Mouse (Mus musculus): ENCODE results near the gene Tmem177.

Tmem177 gene

DNA sequence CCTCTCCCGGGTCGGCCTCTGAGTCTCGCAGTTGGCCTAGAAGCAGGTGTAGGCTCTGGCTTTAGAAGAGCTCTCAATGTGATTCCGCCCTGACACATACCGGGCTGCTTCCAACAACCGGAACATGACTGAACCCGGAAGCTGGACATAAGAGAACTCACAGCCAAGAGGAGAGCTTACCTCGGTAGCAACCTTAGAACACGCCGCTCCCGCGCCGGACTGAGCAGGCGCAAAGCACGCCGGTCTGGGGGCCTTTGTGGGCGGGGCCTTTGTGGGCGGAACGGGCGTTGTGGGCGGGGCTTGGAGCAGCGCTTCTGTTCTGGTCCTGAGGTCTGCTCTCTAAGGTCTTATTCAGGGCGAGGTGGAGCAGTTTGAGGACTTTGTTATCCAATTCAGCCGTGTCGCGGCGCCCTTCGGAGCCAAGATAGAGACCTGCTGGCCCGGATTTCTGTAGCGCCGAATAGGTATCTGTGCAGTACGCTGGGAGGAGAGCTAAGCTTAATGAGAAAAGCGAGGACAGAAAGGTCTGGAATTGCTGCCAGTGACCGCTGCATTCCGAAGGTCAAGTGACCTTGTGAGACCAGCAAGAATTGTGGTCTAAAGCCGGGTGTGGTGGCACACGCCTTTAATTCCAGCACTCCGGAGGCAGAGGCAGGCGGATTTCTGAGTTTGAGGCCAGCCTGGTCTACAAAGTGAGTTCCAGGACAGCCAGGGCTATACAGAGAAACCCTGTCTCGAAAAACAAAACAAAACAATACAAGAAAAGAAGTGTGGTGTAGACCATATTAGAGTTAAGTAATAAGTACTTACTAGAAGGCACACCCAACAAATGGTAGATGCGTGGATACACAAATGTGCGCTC, at the start of gene Tmem177:
Tmem177 (minus strand) TSS at position 256 of the 862 bp plus-strand sequence.
- DNase-seq: peak; percentile 96 to 97

DNA sequence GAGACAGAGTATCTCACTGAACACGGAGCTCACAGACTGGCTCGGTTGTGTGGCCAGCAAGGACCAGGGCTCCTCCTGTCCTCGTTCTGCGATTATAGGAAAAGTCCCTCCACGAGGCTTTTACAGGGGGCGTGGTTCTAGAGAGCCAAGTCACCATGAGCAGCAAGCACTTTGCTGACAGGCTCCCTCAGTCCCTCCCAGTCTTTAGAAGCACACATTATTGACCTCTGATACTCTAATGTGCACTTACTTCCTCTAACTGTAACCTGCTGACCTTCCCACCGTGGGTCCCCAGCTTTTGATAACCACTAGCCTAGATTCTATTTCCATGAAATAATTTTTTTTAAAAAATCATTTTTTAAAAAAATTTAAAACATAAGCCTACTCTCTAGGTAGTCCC, 46.9 kb upstream of the Tmem177 start:
- DNase-seq: no peak

- no peak for DNase-seq
These were observed 46.5 kb upstream of the Tmem177 start for GRCm38 (mm10) chr1:119959464-119959863.

- peak; percentile 40 to 58 for DNase-seq
These were observed 44.8 kb upstream of the Tmem177 start for GRCm38 (mm10) chr1:119957716-119958222.

GRCm38 (mm10) chr1:119954680-119955079, 41.7 kb upstream of the Tmem177 start:
- DNase-seq: no peak

GRCm38 (mm10) chr1:119953456-119953855, 40.4 kb upstream of the Tmem177 start:
- DNase-seq: no peak

- DNase-seq: no peak
These were observed 37.1 kb upstream of the Tmem177 start for GRCm38 (mm10) chr1:119950086-119950485.

DNA sequence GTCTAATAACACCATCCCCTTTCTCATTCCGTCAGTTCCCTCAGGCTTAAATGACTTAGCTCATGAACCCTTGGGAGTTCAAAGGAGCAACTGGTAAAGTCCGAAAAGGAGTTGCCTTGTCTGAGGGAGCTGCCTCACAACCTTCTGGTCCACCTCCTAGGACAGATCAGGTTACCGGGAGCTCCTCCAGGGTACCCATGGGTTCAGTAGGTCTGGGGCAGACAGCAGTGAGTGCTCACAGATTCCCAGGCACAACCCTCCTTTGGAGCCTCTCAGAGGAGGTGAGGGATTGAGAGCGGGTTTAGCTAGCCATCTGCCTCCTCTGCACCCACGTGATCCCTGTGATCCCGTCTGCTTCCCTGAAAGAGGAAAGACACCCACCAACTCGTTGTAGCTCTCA, 23.9 kb upstream of the Tmem177 start:
- DNase-seq: no peak

- DNase-seq: peak in 1 of 2 experiments; percentile 23
These were observed 18.6 kb upstream of the Tmem177 start for GRCm38 (mm10) chr1:119931421-119932150.

DNA sequence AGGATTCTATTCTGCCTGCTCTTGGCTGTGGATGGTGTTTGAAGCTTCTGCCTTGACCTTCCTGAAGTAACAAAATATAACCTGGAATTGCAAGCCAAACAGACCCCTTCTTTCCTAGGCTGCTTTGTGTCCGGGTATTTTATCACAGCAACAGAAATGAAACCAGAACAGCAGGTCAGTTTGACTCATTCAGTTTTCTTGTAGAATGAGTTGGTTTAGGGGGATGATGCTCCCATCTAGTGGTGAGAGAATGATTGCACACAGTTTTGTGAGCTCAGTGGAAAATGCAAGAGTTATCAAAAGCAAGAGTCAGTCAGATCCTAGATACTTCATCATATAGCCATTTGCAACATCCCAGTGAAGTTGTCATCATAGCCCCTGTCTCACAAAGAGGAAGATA, 16.7 kb upstream of the Tmem177 start:
- peak; percentile 17 to 34 for DNase-seq

- peak; percentile 35 to 38 for DNase-seq
These were observed 6.3 kb upstream of the Tmem177 start for GRCm38 (mm10) chr1:119919299-119919698.

DNA sequence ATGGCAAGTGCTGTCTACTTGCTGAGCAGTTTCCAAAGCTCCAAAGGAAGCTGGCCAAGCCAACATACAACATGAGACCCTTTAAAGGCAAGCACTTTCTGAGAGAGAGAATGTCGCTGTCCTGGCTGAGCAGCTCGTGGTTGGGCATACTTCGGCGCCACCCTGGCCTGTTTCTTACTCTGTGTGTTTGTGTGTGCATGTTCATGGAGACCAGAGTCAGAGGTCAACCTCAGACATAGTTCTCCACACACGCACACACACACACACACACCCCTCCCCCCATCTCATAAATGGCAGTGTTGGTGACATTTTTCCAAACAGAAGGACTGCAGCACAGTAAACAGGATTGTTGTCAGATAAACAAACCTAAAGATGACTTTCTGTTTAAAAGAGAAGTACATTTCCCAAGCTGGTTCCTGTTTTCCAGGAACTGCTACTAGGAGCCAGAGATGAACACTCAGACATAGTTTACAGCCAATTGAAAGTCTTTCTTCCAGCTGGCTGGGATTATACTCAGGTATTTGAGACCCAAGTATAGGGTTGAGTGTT, 3.9 kb upstream of the Tmem177 start:
- DNase-seq: no peak

DNA sequence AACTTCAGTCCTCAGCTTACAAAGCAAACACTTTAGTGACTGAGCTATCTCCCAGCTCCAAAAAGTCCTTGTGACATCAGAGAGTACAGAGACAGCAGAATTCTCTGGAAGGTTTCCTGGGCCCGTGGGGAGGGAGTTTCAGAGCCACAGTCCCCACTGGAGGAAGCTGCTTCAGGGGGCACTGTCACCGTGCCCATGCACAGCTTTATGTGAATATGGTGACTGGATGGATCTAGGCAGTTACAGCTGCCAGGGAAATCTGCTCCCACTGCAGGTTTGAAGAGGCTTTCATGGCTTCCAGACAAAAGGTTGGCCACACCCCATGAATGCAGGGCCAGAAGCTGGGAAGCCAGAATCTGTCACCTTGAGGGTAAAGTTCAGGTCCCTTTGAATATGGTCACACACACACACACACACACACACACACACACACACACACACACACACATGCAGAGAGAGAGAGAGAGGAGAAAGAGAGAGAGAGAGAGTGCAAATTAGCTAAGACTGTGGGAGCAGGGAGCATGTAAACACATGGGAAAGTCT, 5.7 kb downstream of the Tmem177 start:
- no peak for DNase-seq

GRCm38 (mm10) chr1:119903231-119903620, 9.8 kb downstream of the Tmem177 start:
- no peak for DNase-seq

DNA sequence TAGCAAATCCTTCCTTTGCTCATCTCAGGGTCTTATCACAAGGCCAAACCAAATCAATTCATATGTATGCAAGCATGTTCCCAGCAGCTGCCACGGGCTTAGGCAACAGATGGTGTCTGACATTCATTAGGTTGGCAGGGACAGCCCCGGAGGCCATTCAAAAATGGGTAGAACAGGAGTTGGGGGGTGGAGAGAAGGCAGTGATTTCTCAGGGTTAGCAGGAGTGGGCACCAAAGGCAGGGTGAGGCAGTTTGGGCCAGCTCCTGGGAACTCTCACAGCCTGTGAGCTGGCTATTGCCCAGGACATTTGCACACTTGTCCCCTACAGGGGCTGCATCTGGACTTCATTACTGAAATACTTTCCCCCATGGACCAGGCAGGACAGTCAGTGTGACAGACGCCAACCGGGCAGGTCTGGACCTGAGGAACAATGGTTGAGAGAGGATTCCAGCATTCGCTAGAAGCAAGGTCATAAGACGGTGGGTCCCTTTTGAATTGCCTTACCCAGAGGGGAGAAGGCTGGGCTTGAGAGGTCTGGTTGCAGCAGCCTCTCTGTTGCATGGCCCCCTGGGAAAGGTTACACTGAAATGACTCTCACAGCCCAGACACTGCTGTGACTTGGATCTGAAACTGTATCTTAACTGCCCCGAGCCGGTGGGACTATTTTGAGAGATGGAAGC, 10.3 kb downstream of the Tmem177 start:
- DNase-seq: peak; percentile 63 to 72

DNA sequence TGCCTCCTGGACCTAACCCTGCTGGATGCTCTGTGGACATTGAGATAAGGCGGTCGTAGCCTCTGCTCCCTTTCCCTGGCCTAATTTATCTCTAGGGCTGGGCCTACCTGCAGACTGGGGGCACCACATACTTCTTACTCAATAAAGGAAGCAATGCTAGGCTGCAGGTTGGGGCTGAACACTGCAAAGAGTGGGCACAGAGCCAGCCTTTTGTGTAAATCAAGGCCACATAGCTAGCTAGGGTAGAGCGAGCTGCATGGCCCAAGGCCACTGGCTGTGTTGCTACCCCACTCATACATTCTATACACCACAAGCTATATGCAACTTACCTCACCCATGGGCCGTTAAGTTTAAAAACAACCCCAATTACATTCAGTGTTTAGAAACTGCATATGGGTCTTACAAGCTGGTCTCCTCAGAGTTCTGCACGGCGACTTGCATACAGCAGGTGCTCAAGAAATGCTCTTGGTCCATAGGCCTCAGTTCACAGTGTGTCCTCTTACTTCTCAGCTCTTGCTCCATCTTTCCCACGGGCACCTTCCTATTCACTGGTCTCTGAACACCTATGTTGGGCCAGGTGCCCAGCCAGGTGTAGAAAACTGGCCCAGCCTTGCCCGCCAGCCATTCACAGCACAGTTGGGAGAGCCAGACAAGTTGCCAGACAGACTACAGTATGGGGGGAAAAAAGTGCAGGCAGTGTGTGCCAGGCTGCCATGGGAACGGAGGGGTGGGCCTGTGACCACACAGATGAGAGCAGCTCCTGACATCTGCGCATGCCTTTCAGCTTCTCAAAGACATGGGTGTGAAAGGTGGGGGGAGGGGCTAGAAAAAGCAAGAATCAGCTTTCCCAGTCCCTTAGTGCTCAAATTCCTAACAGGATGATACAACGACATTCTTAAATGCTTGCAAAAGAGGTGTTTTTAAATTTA, 13.5 kb downstream of the Tmem177 start:
- no peak for DNase-seq

DNA sequence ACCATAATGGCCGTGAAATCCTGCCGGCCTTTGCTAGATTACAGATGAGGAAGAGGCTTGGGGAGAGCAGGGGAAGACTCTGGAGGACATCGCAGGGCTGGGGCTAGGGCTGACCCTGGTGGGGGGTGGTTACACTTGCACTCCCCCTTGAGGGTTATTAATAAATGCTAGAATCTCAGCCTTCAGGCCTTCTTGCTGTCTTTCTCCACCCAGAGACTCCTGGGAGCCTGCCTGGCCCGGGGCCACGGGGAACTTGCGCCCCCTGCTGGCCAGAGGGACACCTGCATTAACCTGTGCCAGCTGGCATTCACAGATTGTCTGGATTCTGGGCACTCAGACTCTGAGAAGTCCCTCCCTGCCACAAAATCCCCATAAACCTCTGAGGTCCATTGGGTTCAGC, 18.1 kb downstream of the Tmem177 start:
- DNase-seq: peak; percentile 56 to 69

- no peak for DNase-seq
These were observed 19.4 kb downstream of the Tmem177 start for GRCm38 (mm10) chr1:119893600-119893999.

- DNase-seq: no peak
These were observed 20.1 kb downstream of the Tmem177 start for GRCm38 (mm10) chr1:119892933-119893332.

DNA sequence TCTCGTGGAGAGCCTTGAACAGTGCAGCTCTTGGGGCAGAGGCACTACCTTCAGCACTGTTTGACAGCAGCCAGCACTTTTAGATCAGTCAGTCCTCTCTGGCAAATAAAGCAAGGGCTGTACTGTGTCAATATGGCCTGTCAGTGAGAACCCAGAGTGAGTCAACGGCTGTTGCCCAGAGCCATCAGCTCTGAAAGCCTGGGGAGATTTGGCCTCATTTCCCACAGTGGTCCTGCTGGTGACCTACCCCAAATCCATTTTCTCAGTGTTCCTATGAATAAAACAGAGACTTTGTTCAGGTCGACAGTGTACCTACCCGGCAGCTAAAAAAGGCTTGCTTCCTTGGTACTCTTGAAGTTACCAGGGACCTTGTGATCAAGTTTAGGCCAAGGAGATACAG, 21.1 kb downstream of the Tmem177 start:
- DNase-seq: peak in 1 of 2 experiments; percentile 46

GRCm38 (mm10) chr1:119891149-119891548, 21.9 kb downstream of the Tmem177 start:
- no peak for DNase-seq
